Mouse (Mus musculus): ENCODE data around the gene Syngr1.

DNA sequence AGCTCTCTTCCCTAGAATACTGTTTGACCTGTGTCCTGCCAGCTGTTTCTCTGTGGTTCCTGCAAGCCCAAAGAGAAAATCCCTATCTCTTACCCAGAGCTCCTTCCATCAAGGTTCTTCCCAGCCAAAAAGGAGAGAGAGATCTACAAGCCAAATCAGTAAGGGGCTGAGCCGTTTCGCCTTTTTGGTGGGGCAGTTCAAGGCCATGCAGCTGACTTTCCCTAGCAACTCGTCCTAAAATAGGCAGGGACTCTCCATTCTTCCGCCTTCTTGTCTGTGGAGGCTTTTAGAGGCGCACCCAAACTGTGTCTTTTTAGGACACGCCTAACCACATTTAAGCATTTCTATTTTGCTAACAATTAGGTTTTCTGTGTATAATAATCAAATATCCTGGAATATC is 52.6 kb downstream of the Syngr1 start:
- TF ChIP-seq CTCF (IDR thresholded peaks at IDR 0.05; ENCODE audit: insufficient read depth, low read length) (no peak), POLR2A (IDR thresholded peaks at IDR 0.05; ENCODE audit: borderline replicate concordance, extremely low read depth, low read depth, low read length) (no peak)
